In genomic region chr1:152973861-152974260, GRCm38 (mm10) we compare ENCODE assay signal across 23 mouse cellular contexts. TPM values are rescaled to one million over a fixed set of nuclear protein-coding genes. Genes with fewer than 3 reads are reported as not detected.
DNase-seq lines count a peak whose midpoint lies in the region; ATAC-seq lines count a peak whose summit lies in the region.
"Had no signal": no experiment of that assay in that cellular context is flagged by ENCODE, and none has a peak within 500 bp of the region (broad histone marks: within the 10 kb centered on the region; RNA-seq: fewer than 3 reads in every experiment).

No protein-coding gene starts in this region.

- no peak overlapping the region for H3K4me2 ChIP-seq in midbrain, embryonic 16.5 days (ENCODE audit: low read length)
- H3K4me2 ChIP-seq in neural tube, embryonic 12.5 days (replicated peaks), result 0 out of 2 replicates have a peak overlapping the region, but pooled peaks have one; percentile 27
- H3K4me2 ChIP-seq: forebrain, embryonic 13.5 days; heart, embryonic 13.5 days; hindbrain, embryonic 13.5 days had no signal

- no peaks in the 10 kb centered on the region for H3K27me3 ChIP-seq in midbrain, embryonic 10.5 days (ENCODE audit: low read depth, poor library complexity, severe bottlenecking)
- no peaks in the 10 kb centered on the region for H3K27me3 ChIP-seq in midbrain, embryonic 16.5 days (ENCODE audit: control insufficient read depth, insufficient read depth, low read depth, low read length)
- no peaks in the 10 kb centered on the region for H3K27me3 ChIP-seq in neural tube, embryonic 12.5 days (replicated peaks)
- H3K27me3 ChIP-seq: CH12.LX; forebrain, embryonic 13.5 days; heart, embryonic 13.5 days; hindbrain, embryonic 13.5 days had no signal

- no peaks in the 10 kb centered on the region for H3K9me3 ChIP-seq in midbrain, embryonic 10.5 days (replicated peaks)
- no peaks in the 10 kb centered on the region for H3K9me3 ChIP-seq in midbrain, embryonic 16.5 days (replicated peaks; ENCODE audit: control insufficient read depth, low read length, poor library complexity, severe bottlenecking)
- H3K9me3 ChIP-seq in neural tube, embryonic 12.5 days, result 0 out of 2 replicates have a peak, but pooled peaks cover 5% of the 10 kb centered on the region
- H3K9me3 ChIP-seq: forebrain, embryonic 13.5 days; hindbrain, embryonic 13.5 days had no signal

- 23% methylated on average over 4 of the region's 4 CpGs for WGBS in midbrain, embryonic 10.5 days
- WGBS in midbrain, embryonic 16.5 days, result 15% methylated on average over 4 of the region's 4 CpGs
- 13% methylated on average over 4 of the region's 4 CpGs for WGBS in neural tube, embryonic 12.5 days

- H3K4me1 ChIP-seq in midbrain, embryonic 10.5 days, result peaks cover 19% of the 10 kb centered on the region
- peaks cover 5% of the 10 kb centered on the region; the same call in 1 of the 2 replicates for H3K4me1 ChIP-seq in midbrain, embryonic 16.5 days (ENCODE audit: control insufficient read depth, insufficient read depth, low read length)
- H3K4me1 ChIP-seq in neural tube, embryonic 12.5 days, result peaks cover 38% of the 10 kb centered on the region
- H3K4me1 ChIP-seq: heart, embryonic 13.5 days had no signal

- peak overlapping the region; percentile 53; the same call in 1 of the 2 replicates for H3K27ac ChIP-seq in midbrain, embryonic 10.5 days (replicated peaks)
- no peak overlapping the region for H3K27ac ChIP-seq in midbrain, embryonic 16.5 days (ENCODE audit: low read length)
- H3K27ac ChIP-seq in neural tube, embryonic 12.5 days, result 0 out of 2 replicates have a peak overlapping the region, but pooled peaks have one; percentile 20
- H3K27ac ChIP-seq: forebrain, embryonic 13.5 days; heart, embryonic 13.5 days; hindbrain, postnatal 0 days had no signal

- ATAC-seq in midbrain, embryonic 16.5 days, result no peak
- no peak for ATAC-seq in neural tube, embryonic 12.5 days (ENCODE audit: low FRiP score, low read depth)
- ATAC-seq: activated CD4-positive, CD25-positive, alpha-beta regulatory T cell, adult 4 months; forebrain, embryonic 16.5 days; hindbrain, postnatal 0 days; inflammation-experienced regulatory T-cells, adult 6 months had no signal

- no peak overlapping the region for H3K9ac ChIP-seq in midbrain, embryonic 16.5 days (ENCODE audit: low read depth, low read length)
- H3K9ac ChIP-seq in neural tube, embryonic 12.5 days, result no peak overlapping the region
- H3K9ac ChIP-seq: forebrain, embryonic 13.5 days; heart, embryonic 13.5 days; hindbrain, embryonic 13.5 days had no signal

- no peaks in the 10 kb centered on the region for H3K36me3 ChIP-seq in midbrain, embryonic 10.5 days
- H3K36me3 ChIP-seq in midbrain, embryonic 16.5 days (ENCODE audit: control insufficient read depth, insufficient read depth, low read length), result no peaks in the 10 kb centered on the region
- H3K36me3 ChIP-seq in neural tube, embryonic 12.5 days, result no peaks in the 10 kb centered on the region
- H3K36me3 ChIP-seq: forebrain, embryonic 10.5 days; heart, embryonic 13.5 days; hindbrain, embryonic 13.5 days had no signal

- peak; percentile 37 for DNase-seq in heart, adult 11 months
- no peak for DNase-seq in heart, adult 9 months (ENCODE audit: low spot score in 2 of 2)
- no peak for DNase-seq in midbrain, embryonic 10.5 days (ENCODE audit: low spot score)
- DNase-seq in thymus, postnatal 25 days, result no peak
- DNase-seq in cerebellum, adult 9-10 months, result no peak
- DNase-seq: adrenal gland, adult 8-10 months; adrenal gland, postnatal 25 days; cerebellum, adult 11-12 months; cerebellum, adult 8-10 months; cerebellum, postnatal 14 days; gastrocnemius, postnatal 10 days; gastrocnemius, postnatal 36 days had no signal

- H3K4me3 ChIP-seq in midbrain, embryonic 10.5 days, result no peak overlapping the region
- H3K4me3 ChIP-seq in midbrain, embryonic 16.5 days (ENCODE audit: low read depth, low read length), result no peak overlapping the region
- H3K4me3 ChIP-seq in neural tube, embryonic 12.5 days, result no peak overlapping the region
- H3K4me3 ChIP-seq: forebrain, embryonic 10.5 days; forebrain, embryonic 13.5 days; heart, embryonic 13.5 days; hindbrain, embryonic 13.5 days had no signal

RNA-seq across cellular contexts. Expression of gene Nmnat2, which starts 19.1 kb away (rescaled TPM):
- polyA plus RNA-seq in midbrain, embryonic 10.5 days (2016; fragmentation: Nextera tagmentation; extraction: Ambion mirVana), result 10.5 and 10.7 TPM in 2 replicates
- 92.9 and 95.8 TPM in 2 replicates for polyA plus RNA-seq in midbrain, embryonic 16.5 days (2015; fragmentation: Nextera tagmentation; extraction: Ambion mirVana)
- 51.1 and 52.2 TPM in 2 replicates for polyA plus RNA-seq in neural tube, embryonic 12.5 days (2016; fragmentation: Nextera tagmentation; extraction: Ambion mirVana)
